Mouse (Mus musculus): ENCODE data around the gene Themis.

GRCm38 (mm10) chr10:28730122-28730521 is 62.0 kb downstream of the Themis start:
- TF ChIP-seq CTCF (IDR thresholded peaks at IDR 0.05; ENCODE audit: borderline replicate concordance, insufficient read depth, low read length) = 0 out of 2 replicates have a peak, but pooled peaks have one; percentile 19
- no peak for TF ChIP-seq POLR2A (IDR thresholded peaks at IDR 0.05; ENCODE audit: low read depth, low read length)

All from embryonic fibroblast, embryonic 13.5 days (primary cell).